Mouse (Mus musculus) mesoderm, embryonic 11.5 days (tissue): Measurements from ENCODE around the gene Prkg1.
A peak's percentile ranks its signal among the peaks of the same experiment; 100 is the strongest.

Experiments
- DNase-seq: peaks from one replicate; pipeline ENCODE4 v3.0.0-alpha.2; 2012; ENCODE audit warnings: low read depth, low spot score

The Prkg1 gene

GRCm38 (mm10) chr19:30890377-30890776, 874.5 kb downstream of the Prkg1 start:
- peak; percentile 80 for DNase-seq

GRCm38 (mm10) chr19:30889851-30890250, 875.0 kb downstream of the Prkg1 start:
- DNase-seq, result peak; percentile 61

DNA sequence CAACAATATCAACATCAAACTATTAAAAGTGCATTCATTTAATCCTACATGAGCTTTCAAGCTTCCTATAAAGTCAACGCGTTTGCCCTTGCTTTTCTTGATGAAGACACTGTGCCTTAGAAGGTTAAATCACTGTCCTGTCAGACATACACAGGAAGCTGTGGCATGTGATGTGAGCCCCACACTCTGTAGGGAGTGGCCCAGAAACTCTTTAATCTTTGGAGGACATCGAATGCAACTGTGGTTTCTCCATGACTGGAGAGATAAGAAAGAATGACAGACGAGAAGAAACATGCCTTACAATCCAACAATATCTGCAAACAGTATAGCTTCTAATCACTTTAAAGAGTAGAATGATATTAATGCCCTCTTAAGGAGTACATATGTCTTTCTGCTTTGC, 903.4 kb downstream of the Prkg1 start:
- no peak for DNase-seq

DNA sequence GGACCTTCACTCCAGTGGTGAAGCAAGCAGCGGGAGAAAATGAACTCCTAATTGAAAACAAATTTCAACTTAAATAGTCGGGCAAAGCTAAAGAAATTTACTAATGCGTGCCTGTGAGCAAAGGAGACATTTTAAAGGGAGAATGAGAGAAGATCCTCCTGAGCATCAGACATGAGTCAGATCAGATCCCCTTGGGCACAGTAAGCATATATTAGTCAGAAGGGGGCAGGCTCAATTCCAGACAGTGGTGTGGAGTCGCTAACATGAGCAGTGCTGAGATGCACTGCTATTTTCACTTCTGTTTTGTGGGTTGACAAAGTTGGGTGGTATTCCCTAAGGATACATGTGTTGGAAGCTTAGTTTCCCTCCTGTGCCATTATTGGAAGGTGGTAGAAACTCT, 913.8 kb downstream of the Prkg1 start:
- DNase-seq, result no peak

DNA sequence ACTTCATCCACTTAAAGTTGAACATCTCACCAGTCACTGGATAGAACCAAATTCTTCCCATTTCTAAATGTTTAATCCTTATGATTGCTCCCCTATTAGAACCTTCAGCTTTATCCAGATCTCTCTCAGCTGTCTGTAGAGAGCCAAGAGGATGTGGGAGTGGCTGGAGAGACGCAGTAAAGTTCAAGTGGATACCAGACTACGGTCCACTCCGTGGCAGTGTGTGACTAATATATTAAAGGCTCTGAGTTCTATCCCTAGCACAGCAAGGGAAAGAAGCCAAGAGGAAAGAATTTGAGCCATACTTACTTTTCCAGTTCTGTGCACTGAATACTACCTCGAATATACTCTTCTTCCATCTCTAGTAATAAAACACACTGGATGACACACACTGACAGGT, 919.9 kb downstream of the Prkg1 start:
- no peak for DNase-seq

DNA sequence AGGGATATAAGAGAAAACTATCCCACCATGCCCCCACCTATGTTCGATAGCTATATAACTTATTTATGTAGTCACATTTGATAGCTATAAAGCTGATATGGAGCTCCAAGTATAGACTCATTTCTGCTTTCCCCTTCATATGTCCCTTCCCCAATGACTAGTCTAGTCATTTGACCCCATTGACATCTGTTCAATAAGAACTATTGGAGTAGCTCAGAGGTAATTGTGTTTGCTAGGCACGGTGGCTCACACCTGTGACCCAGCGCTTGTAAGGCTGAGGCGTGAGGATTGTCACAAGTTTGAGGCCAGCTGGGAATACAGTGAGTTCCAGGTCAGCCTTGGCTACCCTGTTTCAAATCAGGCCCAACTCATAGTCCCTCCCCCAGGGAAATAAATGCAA, 921.2 kb downstream of the Prkg1 start:
- DNase-seq, result no peak

DNA sequence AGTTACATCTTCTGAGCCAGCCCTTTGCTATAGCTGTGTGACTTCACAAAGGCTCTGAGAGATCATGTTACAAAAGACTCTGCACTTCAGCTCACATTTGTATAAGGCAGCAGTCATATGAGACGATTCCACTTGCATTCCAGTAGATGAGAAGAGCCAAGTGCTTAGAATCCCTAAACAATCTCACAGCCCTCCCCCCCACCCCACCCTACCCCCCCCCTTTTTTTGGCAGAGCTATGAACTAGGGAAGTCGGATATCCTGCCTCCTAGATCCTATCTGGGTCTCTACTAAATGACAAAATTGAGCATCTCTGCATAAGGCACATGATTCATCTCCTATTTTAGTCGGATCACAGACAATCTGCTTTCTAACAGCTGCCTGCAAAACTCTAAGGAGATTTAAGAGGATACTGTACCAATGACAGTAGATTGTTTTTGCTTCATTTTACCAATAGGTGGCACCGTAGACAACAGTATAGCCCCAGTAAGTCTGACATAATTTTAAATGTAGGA, 921.7 kb downstream of the Prkg1 start:
- DNase-seq, result peak; percentile 54

GRCm38 (mm10) chr19:30842640-30843039, 922.2 kb downstream of the Prkg1 start:
- no peak for DNase-seq

- DNase-seq, result no peak
Observed at GRCm38 (mm10) chr19:30833045-30833651, 931.7 kb downstream of the Prkg1 start.

DNA sequence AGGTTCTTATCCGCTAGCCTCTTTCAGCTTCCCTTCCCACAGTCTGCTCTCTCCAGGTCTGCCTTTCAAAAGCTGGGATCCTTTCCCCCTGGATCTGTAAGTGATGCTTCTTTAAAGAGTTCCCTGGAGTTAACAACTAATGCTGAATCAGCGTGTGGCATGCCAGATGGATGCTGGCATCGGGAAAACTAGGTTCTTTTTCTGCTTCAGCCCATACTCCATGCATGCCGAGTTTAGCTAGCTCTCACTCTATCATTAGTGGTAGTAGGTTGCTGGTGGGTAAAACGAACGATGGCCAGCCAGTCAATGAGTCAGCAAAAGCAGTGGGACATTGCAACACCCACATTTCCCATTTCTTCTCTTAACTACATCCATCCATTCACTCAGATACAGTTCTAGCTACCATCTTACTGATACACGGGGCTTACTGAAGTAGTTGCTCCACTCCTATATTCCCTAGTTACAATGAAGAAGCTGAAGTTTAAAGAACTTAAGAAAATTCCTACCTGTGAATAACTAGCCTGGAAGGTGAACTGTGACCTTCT, 935.5 kb downstream of the Prkg1 start:
- DNase-seq, result no peak

DNA sequence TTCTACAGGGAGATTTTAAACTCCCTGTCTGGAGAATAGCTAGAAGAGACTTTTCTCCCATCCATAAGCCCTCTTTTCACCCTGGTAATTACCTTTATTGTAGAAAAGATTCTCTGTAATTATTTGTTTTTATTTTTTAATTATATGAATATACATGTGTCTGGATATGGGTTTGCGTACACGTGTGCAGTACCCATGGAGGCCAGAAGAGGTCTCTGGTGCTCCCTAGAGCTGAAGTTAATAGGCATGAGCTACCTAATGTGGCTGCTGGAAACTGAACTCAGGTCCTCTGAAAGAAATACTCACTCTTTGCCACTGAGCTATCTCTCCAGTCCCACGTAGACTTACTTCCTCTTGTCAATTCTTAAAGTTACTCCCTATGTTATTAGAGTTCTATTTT, 937.0 kb downstream of the Prkg1 start:
- no peak for DNase-seq

- DNase-seq, result peak; percentile 49
Observed at GRCm38 (mm10) chr19:30826106-30826505, 938.7 kb downstream of the Prkg1 start.

- DNase-seq, result no peak
Observed at GRCm38 (mm10) chr19:30815661-30816060, 949.2 kb downstream of the Prkg1 start.

- DNase-seq, result no peak
Observed at GRCm38 (mm10) chr19:30806265-30806664, 958.6 kb downstream of the Prkg1 start.

GRCm38 (mm10) chr19:30780803-30781202, 984.0 kb downstream of the Prkg1 start:
- DNase-seq, result no peak

GRCm38 (mm10) chr19:30768316-30768715, 996.5 kb downstream of the Prkg1 start:
- DNase-seq, result peak; percentile 65

DNA sequence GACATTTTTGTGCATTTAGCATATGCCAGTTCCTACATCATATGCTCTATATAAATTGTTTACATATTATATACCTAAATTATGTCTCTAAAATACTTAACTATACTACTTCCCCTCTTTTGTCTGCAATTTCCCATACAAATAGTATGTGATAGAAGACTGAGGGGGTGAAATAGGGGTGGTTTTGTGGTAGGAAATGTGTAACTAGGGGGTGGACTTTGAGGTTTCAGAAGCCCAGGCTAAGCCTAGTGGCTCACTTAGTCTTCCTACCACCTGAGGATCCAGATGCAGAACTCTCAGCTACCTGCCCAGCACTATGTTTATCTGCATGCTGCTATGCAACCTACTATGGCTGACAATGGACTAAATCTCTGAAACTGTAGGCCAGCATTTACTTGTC, 1020.4 kb downstream of the Prkg1 start:
- DNase-seq, result no peak

DNA sequence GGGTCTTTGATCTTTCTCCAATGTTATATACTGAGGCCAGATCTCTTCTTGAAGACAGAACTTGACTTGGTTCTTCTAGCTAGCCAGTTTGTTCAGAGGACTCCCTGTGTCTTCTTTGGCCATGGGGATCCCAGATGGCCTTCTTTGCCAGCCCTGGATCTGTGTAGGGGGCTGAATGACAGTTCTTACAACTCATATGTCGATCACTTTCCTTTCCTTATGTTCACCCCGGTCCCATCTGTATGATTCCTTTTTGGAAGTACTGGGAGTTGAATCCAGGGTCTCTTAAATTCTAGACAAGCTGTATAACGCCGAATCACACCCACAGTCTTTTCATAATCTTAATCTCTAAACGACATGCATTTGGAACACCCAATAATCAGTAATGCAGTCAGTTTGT, 1065.7 kb downstream of the Prkg1 start:
- no peak for DNase-seq

- DNase-seq, result no peak
Observed at GRCm38 (mm10) chr19:30691258-30691657, 1073.6 kb downstream of the Prkg1 start.

- DNase-seq, result no peak
Observed at GRCm38 (mm10) chr19:30690691-30691090, 1074.1 kb downstream of the Prkg1 start.

DNA sequence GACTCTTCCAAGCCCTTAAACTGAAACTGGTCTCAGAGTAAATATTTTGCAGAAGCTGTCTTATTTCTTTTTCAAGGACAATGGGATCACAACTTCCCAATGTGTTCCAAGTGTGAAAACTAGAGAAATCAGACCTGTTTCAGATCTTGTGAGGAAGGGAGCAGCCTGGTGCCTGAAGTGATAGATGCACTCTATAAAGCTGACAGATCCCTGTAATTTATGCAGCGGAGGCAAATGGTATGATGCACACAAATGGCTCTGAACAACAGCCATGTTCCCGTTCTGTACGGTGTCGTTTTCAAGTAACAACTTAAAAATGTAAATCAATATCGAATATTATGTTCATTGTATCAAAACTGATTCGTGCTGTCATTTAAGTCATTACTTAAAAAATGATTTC, 1076.9 kb downstream of the Prkg1 start:
- peak; percentile 38 for DNase-seq

GRCm38 (mm10) chr19:30676308-30676707, 1088.5 kb downstream of the Prkg1 start:
- DNase-seq, result no peak

GRCm38 (mm10) chr19:30664269-30664668, 1100.6 kb downstream of the Prkg1 start:
- DNase-seq, result peak; percentile 70
